Mouse (Mus musculus) liver, adult 2 months (tissue): ENCODE measurements around the gene Pus7l.

Experiments
- CTCF ChIP-seq: fragments of 200-500 bp; IDR thresholded peaks from 2 replicates; pipeline ENCODE4 v1.5.1; 2011; ENCODE audit warnings: low read depth, low read length, control low read depth
- POLR2A ChIP-seq: fragments of 200-500 bp; IDR thresholded peaks from 2 replicates; pipeline ENCODE4 v1.6.1; 2011; ENCODE audit warnings: low read length, control low read depth; ENCODE audit not compliant: insufficient read depth; ENCODE audit errors: extremely low read depth

DNA sequence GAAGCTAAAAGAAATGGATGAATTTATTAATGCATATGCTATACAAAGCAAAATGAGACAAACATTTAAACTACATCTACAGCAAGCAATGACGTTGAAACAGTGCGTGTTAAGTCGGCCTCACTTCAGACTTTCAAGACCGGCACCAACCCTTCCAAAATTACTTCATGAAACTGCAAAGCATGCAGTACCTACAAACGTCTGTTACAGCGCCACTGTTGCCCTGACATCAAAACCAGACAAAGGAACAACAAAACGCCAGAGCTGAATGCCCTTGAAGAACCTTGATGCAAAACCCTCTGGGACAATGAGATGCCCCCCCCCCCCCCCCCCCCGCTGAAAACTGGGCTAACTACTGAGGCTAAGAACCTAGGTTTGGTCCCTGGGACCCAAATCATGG lies 29.4 kb upstream of the Pus7l start:
- TF ChIP-seq POLR2A, result no peak
- no peak for TF ChIP-seq CTCF
